Mouse (Mus musculus) erythroblast, adult 5-6 weeks (primary cell): Measurements from ENCODE around the gene Gcn1l1. TPM values are rescaled to one million over a fixed set of nuclear protein-coding genes. Genes with fewer than 3 reads are reported as not detected.
A peak's percentile ranks its signal among the peaks of the same experiment; 100 is the strongest.
"Not testable (repeated sequence)": the region's sequence is repeated elsewhere in the genome, so short reads cannot be mapped to it uniquely, and the experiment has no call there.

Experiments
- ATAC-seq: replicated peaks from 2 replicates; pipeline ENCODE4 v1.8.0; 2016; ENCODE audit warnings: moderate number of reproducible peaks, mild to moderate bottlenecking, moderate TSS enrichment, inconsistent platforms; ENCODE audit not compliant: poor library complexity, low FRiP score, severe bottlenecking
- total RNA-seq, 2 experiments: library from RNA; stranded (forward) in 1 of 2; stranded (reverse) in 1 of 2; fragments of 150-400 nt in 1 of 2; fragments of 200-764, 138-1000 nt in 1 of 2; gene quantifications; 2 replicates each; pipeline versions ENCODE4 v1.2.3 to v1.2.4; 2015 to 2017; ENCODE audit warnings: low replicate concordance in 2 of 2

Gcn1l1 gene
- total RNA-seq, 2 experiments from 2014 or later, result 9.4 to 14.2 TPM

GRCm38 (mm10) chr5:115554536-115555291, 10.3 kb upstream of the Gcn1l1 start:
- no peak for ATAC-seq

GRCm38 (mm10) chr5:115556217-115556616, 8.8 kb upstream of the Gcn1l1 start:
- peak; percentile 55 for ATAC-seq

- no peak for ATAC-seq
These were observed 6.8 kb upstream of the Gcn1l1 start for GRCm38 (mm10) chr5:115558182-115558794.

GRCm38 (mm10) chr5:115559237-115560101, 5.6 kb upstream of the Gcn1l1 start, which contains the start of gene Rplp0:
Gene Rplp0, plus strand, starts transcription at chr5:115559467.
- ATAC-seq, result peak; percentile 97

- peak; percentile 29; the same call in 1 of the 2 replicates for ATAC-seq
These were observed 4.6 kb upstream of the Gcn1l1 start for GRCm38 (mm10) chr5:115560336-115560905.

- ATAC-seq, result no peak
These were observed 1.1 kb upstream of the Gcn1l1 start for GRCm38 (mm10) chr5:115563771-115564585.

GRCm38 (mm10) chr5:115565403-115565802, 349 bp downstream of the Gcn1l1 start:
- peak; percentile 33; the same call in 1 of the 2 replicates for ATAC-seq

GRCm38 (mm10) chr5:115568681-115569080, 3.6 kb downstream of the Gcn1l1 start:
- no peak for ATAC-seq

- no peak for ATAC-seq
These were observed 4.3 kb downstream of the Gcn1l1 start for GRCm38 (mm10) chr5:115569308-115569707.

GRCm38 (mm10) chr5:115569721-115570120, 4.7 kb downstream of the Gcn1l1 start:
- no peak for ATAC-seq

GRCm38 (mm10) chr5:115571086-115571485, 6.0 kb downstream of the Gcn1l1 start:
- no peak for ATAC-seq

- no peak for ATAC-seq
These were observed 7.9 kb downstream of the Gcn1l1 start for GRCm38 (mm10) chr5:115572679-115573535.

- ATAC-seq, result no peak
These were observed 9.9 kb downstream of the Gcn1l1 start for GRCm38 (mm10) chr5:115574992-115575391.

GRCm38 (mm10) chr5:115577686-115578085, 12.6 kb downstream of the Gcn1l1 start:
- not testable (repeated sequence) for ATAC-seq

- no peak for ATAC-seq
These were observed 13.9 kb downstream of the Gcn1l1 start for GRCm38 (mm10) chr5:115578922-115579321.

- ATAC-seq, result 0 out of 2 replicates have a peak, but pooled peaks have one; percentile 25
These were observed 14.3 kb downstream of the Gcn1l1 start for GRCm38 (mm10) chr5:115579363-115579762.

GRCm38 (mm10) chr5:115580229-115581001, 15.4 kb downstream of the Gcn1l1 start:
- ATAC-seq, result no peak
